8 mouse cellular contexts compared by ENCODE assay signal in the genomic region with DNA sequence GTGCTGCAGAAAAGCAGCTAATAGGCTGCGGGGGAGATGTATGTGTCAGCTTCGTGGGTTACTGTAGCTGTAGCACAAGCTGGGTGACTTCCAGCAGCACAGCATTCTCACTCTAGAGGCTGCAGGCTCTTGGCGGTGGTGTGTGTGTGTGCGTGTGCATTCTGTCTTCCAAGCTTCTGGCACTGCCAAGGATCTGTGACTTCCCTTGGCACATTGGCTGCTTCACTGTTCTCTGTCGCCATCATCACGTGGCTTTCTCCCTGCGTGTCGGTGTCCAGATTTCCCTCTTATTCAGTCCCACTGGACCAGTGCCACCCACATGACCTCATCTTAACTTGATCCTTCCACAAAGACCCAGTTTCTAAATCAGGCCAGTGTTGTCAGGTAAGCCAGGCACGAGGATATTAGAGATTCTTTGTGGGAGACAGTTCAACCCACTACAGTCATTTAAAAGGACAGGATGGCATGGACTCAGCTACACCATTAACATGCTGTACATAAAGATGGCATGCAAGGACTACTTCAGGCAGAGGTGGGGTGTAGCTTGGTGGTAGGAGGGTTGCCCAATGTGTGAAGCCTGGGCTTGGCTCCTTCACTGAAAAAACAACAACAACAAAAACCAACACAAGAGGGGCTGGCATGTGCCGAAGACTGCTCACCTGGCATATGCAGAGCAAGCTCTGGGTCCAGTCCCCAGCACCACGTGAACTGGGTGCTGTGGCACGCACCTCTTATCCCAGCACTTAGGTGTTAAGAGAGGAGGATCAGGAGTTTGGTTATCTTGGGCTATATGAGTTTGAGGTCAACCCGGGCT. TPM values are rescaled to one million over a fixed set of nuclear protein-coding genes. Genes with fewer than 3 reads are reported as not detected.
DNase-seq lines count a peak whose midpoint lies in the region; ATAC-seq and TF ChIP-seq lines count a peak whose summit lies in the region.

No protein-coding gene starts in this region.

- no peaks in the 10 kb centered on the region for H3K27me3 ChIP-seq in hindbrain, postnatal 0 days (ENCODE audit: insufficient read depth, low read length)
- H3K27me3 ChIP-seq in hindbrain, embryonic 13.5 days: no peaks in the 10 kb centered on the region
- no peaks in the 10 kb centered on the region for H3K27me3 ChIP-seq in Patski
- no peaks in the 10 kb centered on the region for H3K27me3 ChIP-seq in embryonic facial prominence, embryonic 14.5 days (replicated peaks; ENCODE audit: control insufficient read depth, insufficient read depth, low read length)
- H3K27me3 ChIP-seq in heart, embryonic 16.5 days (ENCODE audit: control insufficient read depth, insufficient read depth, low read length): no peaks in the 10 kb centered on the region
- H3K27me3 ChIP-seq in stomach, postnatal 0 days (ENCODE audit: control insufficient read depth, insufficient read depth, low read length): no peaks in the 10 kb centered on the region

- intact Hi-C loops in left cerebral cortex, postnatal 14 days (cut with DNase I): no loop called here

- peaks cover 8% of the 10 kb centered on the region for H3K36me3 ChIP-seq in hindbrain, postnatal 0 days (ENCODE audit: insufficient read depth, low read length)
- peaks cover 43% of the 10 kb centered on the region for H3K36me3 ChIP-seq in hindbrain, embryonic 13.5 days
- peaks cover 17% of the 10 kb centered on the region; the same call in 1 of the 2 replicates for H3K36me3 ChIP-seq in embryonic facial prominence, embryonic 14.5 days (ENCODE audit: control insufficient read depth, insufficient read depth, low read length)
- peaks cover 10% of the 10 kb centered on the region for H3K36me3 ChIP-seq in heart, embryonic 16.5 days (ENCODE audit: control insufficient read depth, insufficient read depth)
- H3K36me3 ChIP-seq in stomach, postnatal 0 days (ENCODE audit: control insufficient read depth, insufficient read depth, low read length): no peaks in the 10 kb centered on the region

- no peak for TF ChIP-seq EP300 in stomach, postnatal 0 days (optimal IDR thresholded peaks at IDR 0.05)

- no peak for TF ChIP-seq CTCF in hindbrain, postnatal 0 days (IDR thresholded peaks at IDR 0.05; ENCODE audit: low read depth)
- TF ChIP-seq CTCF in Patski (IDR thresholded peaks at IDR 0.05): no peak
- TF ChIP-seq CTCF in stomach, postnatal 0 days (IDR thresholded peaks at IDR 0.05; ENCODE audit: low read depth): no peak

- in situ Hi-C loops in Patski (cut with MboI; ENCODE audit: low pct_unique_long_range_greater_than_20kb): no loop called here

- no peak overlapping the region for H3K4me3 ChIP-seq in hindbrain, postnatal 0 days (ENCODE audit: low read length)
- no peak overlapping the region for H3K4me3 ChIP-seq in hindbrain, embryonic 13.5 days
- no peak overlapping the region for H3K4me3 ChIP-seq in embryonic facial prominence, embryonic 14.5 days (ENCODE audit: low read depth, low read length)
- no peak overlapping the region for H3K4me3 ChIP-seq in heart, embryonic 16.5 days (ENCODE audit: low read length)
- no peak overlapping the region for H3K4me3 ChIP-seq in stomach, postnatal 0 days (ENCODE audit: low read depth, low read length)

- CTCF ChIA-PET in Patski (lab: Charles Lee): interaction anchor here (1.3 kb wide), 1 partner anchor 13 kb away, joined by 4 read pairs; no protein-coding TSS in a partner anchor

- no peak overlapping the region for H3K9ac ChIP-seq in hindbrain, postnatal 0 days (replicated peaks; ENCODE audit: low read length)
- no peak overlapping the region for H3K9ac ChIP-seq in hindbrain, embryonic 13.5 days
- no peak overlapping the region for H3K9ac ChIP-seq in embryonic facial prominence, embryonic 14.5 days (ENCODE audit: low read depth, low read length)
- no peak overlapping the region for H3K9ac ChIP-seq in heart, embryonic 16.5 days (ENCODE audit: low read length)
- no peak overlapping the region for H3K9ac ChIP-seq in stomach, postnatal 0 days (ENCODE audit: low read length)

- peak; percentile 95 for ATAC-seq in hindbrain, postnatal 0 days
- no peak for ATAC-seq in hindbrain, embryonic 13.5 days (ENCODE audit: low FRiP score)
- peak; percentile 23 for ATAC-seq in Patski
- ATAC-seq in embryonic facial prominence, embryonic 14.5 days (ENCODE audit: low read depth): 0 out of 2 replicates have a peak, but pooled peaks have one; percentile 18
- ATAC-seq in heart, embryonic 16.5 days (replicated peaks; ENCODE audit: extremely low read depth, insufficient read depth, low FRiP score): peak; percentile 63
- ATAC-seq in stomach, postnatal 0 days (ENCODE audit: low FRiP score, low TSS enrichment): peak; percentile 63; the same call in 1 of the 2 replicates

- no peak overlapping the region for H3K4me2 ChIP-seq in hindbrain, postnatal 0 days (ENCODE audit: low read depth, low read length)
- H3K4me2 ChIP-seq in hindbrain, embryonic 13.5 days: no peak overlapping the region
- no peak overlapping the region for H3K4me2 ChIP-seq in embryonic facial prominence, embryonic 14.5 days (ENCODE audit: low read depth, low read length)
- H3K4me2 ChIP-seq in heart, embryonic 16.5 days (ENCODE audit: low read depth, low read length): peak overlapping the region; percentile 28; the same call in 1 of the 2 replicates
- H3K4me2 ChIP-seq in stomach, postnatal 0 days (replicated peaks; ENCODE audit: low read depth): no peak overlapping the region

- H3K27ac ChIP-seq in hindbrain, postnatal 0 days: peak overlapping the region; percentile 62
- H3K27ac ChIP-seq in hindbrain, embryonic 13.5 days: no peak overlapping the region
- H3K27ac ChIP-seq in embryonic facial prominence, embryonic 14.5 days (replicated peaks; ENCODE audit: low read depth, low read length): no peak overlapping the region
- H3K27ac ChIP-seq in heart, embryonic 16.5 days (ENCODE audit: low read length): peak overlapping the region; percentile 84
- H3K27ac ChIP-seq in stomach, postnatal 0 days (replicated peaks): no peak overlapping the region; the same call in 1 of the 2 replicates

- 0 out of 2 replicates have a peak, but pooled peaks cover 4% of the 10 kb centered on the region for H3K4me1 ChIP-seq in hindbrain, postnatal 0 days (ENCODE audit: insufficient read depth, low read length)
- H3K4me1 ChIP-seq in hindbrain, embryonic 13.5 days (replicated peaks): no peaks in the 10 kb centered on the region
- no peaks in the 10 kb centered on the region for H3K4me1 ChIP-seq in embryonic facial prominence, embryonic 14.5 days (ENCODE audit: control insufficient read depth, insufficient read depth, low read length)
- H3K4me1 ChIP-seq in heart, embryonic 16.5 days (ENCODE audit: control insufficient read depth, insufficient read depth, low read length): peaks cover 21% of the 10 kb centered on the region
- no peaks in the 10 kb centered on the region for H3K4me1 ChIP-seq in stomach, postnatal 0 days (replicated peaks; ENCODE audit: control insufficient read depth, insufficient read depth)

- no peaks in the 10 kb centered on the region for H3K9me3 ChIP-seq in hindbrain, postnatal 0 days (ENCODE audit: low read length)
- H3K9me3 ChIP-seq in hindbrain, embryonic 13.5 days: no peaks in the 10 kb centered on the region
- no peaks in the 10 kb centered on the region for H3K9me3 ChIP-seq in embryonic facial prominence, embryonic 14.5 days (ENCODE audit: control insufficient read depth, low read length)
- H3K9me3 ChIP-seq in heart, embryonic 16.5 days (replicated peaks; ENCODE audit: control insufficient read depth, low read length): peaks cover 4% of the 10 kb centered on the region; the same call in 1 of the 2 replicates
- H3K9me3 ChIP-seq in stomach, postnatal 0 days (ENCODE audit: control insufficient read depth, low read length): no peaks in the 10 kb centered on the region

- WGBS in hindbrain, postnatal 0 days: 47% methylated on average over 13 of the region's 13 CpGs
- WGBS in hindbrain, embryonic 13.5 days: 90% methylated on average over 13 of the region's 13 CpGs
- whole genome bisulfite sequencing in embryonic facial prominence, embryonic 14.5 days: 82% methylated on average over 13 of the region's 13 CpGs
- 37% methylated on average over 13 of the region's 13 CpGs for WGBS in heart, embryonic 16.5 days
- WGBS in stomach, postnatal 0 days: 68% methylated on average over 13 of the region's 13 CpGs

- POLR2A ChIA-PET in Patski (lab: Charles Lee): interaction anchor here (0.7 kb wide), 2 partner anchors 8 to 29 kb away, joined by 3 read pairs; no protein-coding TSS in a partner anchor

- peak; percentile 85 for DNase-seq in hindbrain, postnatal 0 days (ENCODE audit: low spot score)
- peak; percentile 59 for DNase-seq in Patski (ENCODE audit: low read depth, low spot score)
- DNase-seq in embryonic facial prominence, embryonic 14.5 days (ENCODE audit: low spot score): no peak
- DNase-seq in left cerebral cortex, postnatal 14 days (ENCODE audit: low spot score in 2 of 2): peak; percentile 66 to 90
- DNase-seq in stomach, postnatal 0 days (ENCODE audit: low spot score): peak; percentile 18
- DNase-seq in B cell, adult 2 months: no peak

RNA-seq across cellular contexts. Expression of a gene that starts 18.4 kb away (rescaled TPM):
- 78.4 and 89.7 TPM in 2 replicates for total RNA-seq in hindbrain, postnatal 0 days (2014; rRNA removed)
- polyA plus RNA-seq in hindbrain, postnatal 0 days (2015; fragmentation: Nextera tagmentation; extraction: Ambion mirVana): 284 and 287 TPM in 2 replicates
- 227 TPM in 2 replicates for polyA plus RNA-seq in hindbrain, embryonic 13.5 days (2015; fragmentation: Nextera tagmentation; extraction: Ambion mirVana)
- 168 TPM for polyA plus RNA-seq in Patski (2021)
- 198 and 207 TPM in 2 replicates for polyA plus RNA-seq in embryonic facial prominence, embryonic 14.5 days (2014; fragmentation: Nextera tagmentation; extraction: Ambion mirVana)
- polyA plus RNA-seq in heart, embryonic 16.5 days (2015; fragmentation: Nextera tagmentation; extraction: Ambion mirVana): 242 and 283 TPM in 2 replicates
- total RNA-seq in left cerebral cortex, postnatal 14 days (2021): 100 to 1,000 TPM; 118 to 130 TPM
- 209 and 218 TPM in 2 replicates for polyA plus RNA-seq in stomach, postnatal 0 days (2015; fragmentation: Nextera tagmentation; extraction: Ambion mirVana)

Comparison
In these comparisons a context has a peak if more than half of its experiments do, and no peak if none do; other contexts are left out.
1. H3K27ac ChIP-seq: peak in hindbrain, postnatal 0 days (single experiment) and heart, embryonic 16.5 days (single experiment); none in hindbrain, embryonic 13.5 days (single experiment), embryonic facial prominence, embryonic 14.5 days (single experiment) and stomach, postnatal 0 days (single experiment).
2. DNase-seq: peak in hindbrain, postnatal 0 days (single experiment), Patski (single experiment), left cerebral cortex, postnatal 14 days (2 of 2) and stomach, postnatal 0 days (single experiment); none in embryonic facial prominence, embryonic 14.5 days (single experiment) and B cell, adult 2 months (0 of 2).